Mouse (Mus musculus) liver, embryonic 14.5 days (tissue): Measurements from ENCODE around the gene Med15. TPM values are rescaled to one million over a fixed set of nuclear protein-coding genes. Genes with fewer than 3 reads are reported as not detected.
A peak's percentile ranks its signal among the peaks of the same experiment; 100 is the strongest.
"Not testable (repeated sequence)": the region's sequence is repeated elsewhere in the genome, so short reads cannot be mapped to it uniquely, and the experiment has no call there.

Source experiments
- ATAC-seq: fragments of 200-750 bp; cut with Nextera tagmentation; 2 replicates; pipeline ENCODE4 v1.8.0; 2017; ENCODE audit warnings: moderate number of reproducible peaks, mild to moderate bottlenecking, moderate library complexity; ENCODE audit not compliant: insufficient read depth
- DNase-seq, 3 experiments: peaks; one replicate each; pipeline ENCODE4 v3.0.0-alpha.2; 2012 to 2013; ENCODE audit warnings: low read depth in 3 of 3, low spot score in 3 of 3
- H3K27ac ChIP-seq: fragments of 300-500 bp; sonication (generic); 2 replicates; pipeline ENCODE4 v1.5.1; 2014; ENCODE audit warnings: moderate library complexity, mild to moderate bottlenecking, control low read depth, inconsistent platforms
- H3K27me3 ChIP-seq: fragments of 300-500 bp; sonication (generic); 2 replicates; pipeline ENCODE4 v1.6.1; 2014; ENCODE audit warnings: mild to moderate bottlenecking, low read length, moderate library complexity; ENCODE audit not compliant: control insufficient read depth, insufficient read depth
- H3K36me3 ChIP-seq: fragments of 300-500 bp; sonication (generic); replicated peaks from 2 replicates; pipeline ENCODE4 v1.6.1; 2014; ENCODE audit warnings: low read depth; ENCODE audit not compliant: control insufficient read depth, insufficient read depth
- H3K4me1 ChIP-seq, 2 experiments: fragments of 200-500 bp in 1 of 2; fragments of 300-500 bp in 1 of 2; sonication (generic) in 1 of 2; replicated peaks; 2 replicates each; pipeline ENCODE4 v1.6.1; 2012 to 2014; ENCODE audit warnings: antibody characterized with exemption in 1 of 2, inconsistent platforms in 1 of 2, low read length in 1 of 2; ENCODE audit not compliant: control insufficient read depth in 2 of 2, insufficient read depth in 2 of 2
- H3K4me2 ChIP-seq: fragments of 300-500 bp; sonication (generic); 2 replicates; pipeline ENCODE4 v1.6.1; 2014; ENCODE audit warnings: low read depth, mild to moderate bottlenecking, control low read depth, moderate library complexity
- H3K4me3 ChIP-seq, 2 experiments: fragments of 200-500 bp in 1 of 2; fragments of 300-500 bp in 1 of 2; sonication (generic) in 1 of 2; 2 replicates each; pipeline ENCODE4 v1.5.1; 2012 to 2014; ENCODE audit warnings: low read depth in 2 of 2, low read length in 2 of 2, mild to moderate bottlenecking in 2 of 2, control low read depth in 1 of 2, inconsistent platforms in 1 of 2, moderate library complexity in 1 of 2; ENCODE audit not compliant: insufficient read depth in 1 of 2
- H3K9ac ChIP-seq: fragments of 300-500 bp; sonication (generic); replicated peaks from 2 replicates; pipeline ENCODE4 v1.6.1; 2014; ENCODE audit warnings: mild to moderate bottlenecking, control low read depth, moderate library complexity
- H3K9me3 ChIP-seq: fragments of 300-500 bp; sonication (generic); 2 replicates; pipeline ENCODE4 v1.6.1; 2016; ENCODE audit warnings: low read length, mixed read lengths; ENCODE audit not compliant: control insufficient read depth
- CTCF ChIP-seq: IDR thresholded peaks from 2 replicates; pipeline ENCODE4 v1.5.1; 2016; ENCODE audit warnings: antibody characterized with exemption, low read depth, control low read depth
- EP300 ChIP-seq: IDR thresholded peaks from 2 replicates; pipeline ENCODE4 v1.6.1; 2016; ENCODE audit warnings: antibody characterized with exemption, low read depth
- WGBS: fragments of 180-500 bp; shearing (Covaris S2); extraction: QIAGEN DNeasy Blood & Tissue Kit; methylation state at CpG from one replicate; pipeline ENCODE4 v1.1.7; 2014; ENCODE audit not compliant: insufficient replicate concordance; 5-methylcytosine and 5-hydroxymethylcytosine counted together
- polyA plus RNA-seq, 2 experiments: library from polyadenylated mRNA; depleted of rRNA in 1 of 2; stranded (reverse) in 1 of 2; unstranded in 1 of 2; fragments of >200 nt; fragmentation: Nextera tagmentation in 1 of 2; extraction: Ambion mirVana in 1 of 2; gene quantifications; 2 replicates each; pipeline versions ENCODE4 v1.2.1 to v1.2.3; 2012 to 2014

The Med15 gene
- polyA plus RNA-seq, 2 experiments: 11.4 to 18.0 TPM

DNA sequence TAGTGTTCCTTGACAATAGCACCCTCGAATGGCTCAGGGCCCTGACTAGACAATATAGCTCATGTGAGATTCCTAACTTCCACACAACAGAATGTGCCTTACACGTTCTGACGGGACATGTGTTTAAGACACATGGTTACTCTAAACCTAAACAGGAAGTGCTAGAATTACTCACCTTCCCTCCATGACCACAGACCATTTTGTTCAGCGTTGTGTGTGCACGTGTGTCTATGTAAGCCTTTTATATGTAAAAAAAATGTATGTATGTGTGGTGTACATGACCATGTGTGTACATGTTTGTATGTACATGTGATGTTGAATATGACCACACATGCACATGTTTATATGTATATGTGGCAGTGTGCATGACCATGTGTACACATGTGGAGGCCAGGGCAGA lies 116.5 kb downstream of the Med15 start:
- DNase-seq (no peak), ATAC-seq (no peak)
- peaks cover 7 to 13% of the 10 kb centered on the region in 2 experiments for H3K4me1 ChIP-seq
- no peak overlapping the region for H3K9ac ChIP-seq
- TF ChIP-seq CTCF (no peak), EP300 (no peak)
- H3K27me3 ChIP-seq: no peaks in the 10 kb centered on the region
- H3K4me3 ChIP-seq: no peak overlapping the region
- no peak overlapping the region for H3K4me2 ChIP-seq
- H3K9me3 ChIP-seq: no peaks in the 10 kb centered on the region
- H3K36me3 ChIP-seq: no peaks in the 10 kb centered on the region
- no peak overlapping the region for H3K27ac ChIP-seq
- WGBS: 51% methylated on average over 5 of the region's 5 CpGs

DNA sequence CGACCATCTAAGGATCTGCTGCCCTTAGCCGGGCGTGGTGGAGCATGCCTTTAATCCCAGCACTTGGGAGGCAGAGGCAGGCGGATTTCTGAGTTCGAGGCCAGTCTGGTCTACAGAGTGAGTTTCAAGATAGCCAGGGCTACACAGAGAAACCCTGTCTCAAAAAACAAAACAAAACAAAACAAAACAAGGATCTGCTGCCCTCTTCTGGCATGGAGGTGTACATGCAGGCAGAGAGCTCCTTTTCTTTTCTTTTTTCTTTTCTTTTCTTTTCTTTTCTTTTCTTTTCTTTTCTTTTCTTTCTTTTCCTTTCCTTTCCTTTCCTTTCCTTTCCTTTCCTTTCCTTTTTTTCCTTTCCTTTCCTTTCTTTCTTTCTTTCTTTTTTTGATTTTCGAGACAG lies 118.0 kb downstream of the Med15 start:
- not testable (repeated sequence) for H3K4me1 ChIP-seq, H3K36me3 ChIP-seq, DNase-seq, H3K9ac ChIP-seq, H3K27me3 ChIP-seq, H3K27ac ChIP-seq, H3K4me2 ChIP-seq, H3K4me3 ChIP-seq, H3K9me3 ChIP-seq, ATAC-seq
- WGBS: 71% methylated on average over 6 of the region's 6 CpGs
- TF ChIP-seq CTCF: peak; percentile 68

DNA sequence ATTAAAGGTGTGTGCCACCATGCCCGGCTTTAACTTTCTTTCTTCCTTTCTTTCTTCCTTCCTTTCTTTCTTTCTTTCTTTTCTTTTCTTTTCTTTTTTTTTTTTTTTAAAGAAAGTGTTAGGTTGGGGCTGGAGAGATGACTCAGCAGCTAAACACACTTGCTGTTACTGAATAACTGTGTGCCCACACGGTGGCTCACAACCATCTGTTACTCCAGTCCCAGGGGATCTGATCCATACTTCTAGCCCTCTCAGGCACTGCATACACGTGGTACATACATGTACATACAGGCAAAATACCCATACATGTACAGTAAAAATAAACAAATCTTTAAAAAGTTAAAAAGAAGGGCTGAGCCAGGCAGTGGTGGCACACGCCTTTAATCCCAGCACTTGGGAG lies 121.3 kb downstream of the Med15 start:
- no peak overlapping the region for H3K27ac ChIP-seq
- 48% methylated on average over 4 of the region's 4 CpGs for WGBS
- H3K4me3 ChIP-seq: no peak overlapping the region
- no peaks in the 10 kb centered on the region for H3K36me3 ChIP-seq
- H3K9ac ChIP-seq: no peak overlapping the region
- TF ChIP-seq EP300: no peak
- TF ChIP-seq CTCF: no peak
- H3K9me3 ChIP-seq: no peaks in the 10 kb centered on the region
- ATAC-seq: no peak
- no peaks in the 10 kb centered on the region for H3K4me1 ChIP-seq
- no peak overlapping the region for H3K4me2 ChIP-seq
- no peaks in the 10 kb centered on the region for H3K27me3 ChIP-seq
- no peak for DNase-seq

DNA sequence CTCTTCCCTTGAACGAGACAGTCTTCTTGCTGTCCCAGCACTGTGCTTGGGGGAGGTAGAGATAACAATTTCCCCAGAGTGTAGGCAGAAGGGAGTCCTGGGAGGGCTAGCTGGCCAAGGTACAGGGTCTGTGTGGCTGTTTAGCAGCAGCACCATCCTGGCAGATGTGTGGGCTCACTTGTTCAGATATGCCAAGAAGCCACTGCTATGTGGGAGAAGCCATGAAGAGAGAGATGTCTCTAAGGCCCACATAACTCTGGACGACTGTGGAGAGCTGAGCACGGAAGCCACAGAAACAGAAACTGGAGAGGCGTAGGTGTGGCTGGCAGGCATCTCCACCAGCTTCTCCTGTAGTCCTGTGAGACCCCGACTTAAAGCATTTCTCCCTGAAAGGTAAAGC lies 127.0 kb downstream of the Med15 start:
- Histone ChIP-seq H3K4me2 (no peak overlapping the region), H3K9me3 (no peaks in the 10 kb centered on the region), H3K36me3 (no peaks in the 10 kb centered on the region), H3K27me3 (no peaks in the 10 kb centered on the region), H3K4me3 (no peak overlapping the region), H3K9ac (no peak overlapping the region), H3K4me1 (no peaks in the 10 kb centered on the region), H3K27ac (no peak overlapping the region)
- DNase-seq: no peak
- no peak for TF ChIP-seq EP300
- no peak for TF ChIP-seq CTCF
- no peak for ATAC-seq
- 68% methylated on average over 5 of the region's 5 CpGs for WGBS

DNA sequence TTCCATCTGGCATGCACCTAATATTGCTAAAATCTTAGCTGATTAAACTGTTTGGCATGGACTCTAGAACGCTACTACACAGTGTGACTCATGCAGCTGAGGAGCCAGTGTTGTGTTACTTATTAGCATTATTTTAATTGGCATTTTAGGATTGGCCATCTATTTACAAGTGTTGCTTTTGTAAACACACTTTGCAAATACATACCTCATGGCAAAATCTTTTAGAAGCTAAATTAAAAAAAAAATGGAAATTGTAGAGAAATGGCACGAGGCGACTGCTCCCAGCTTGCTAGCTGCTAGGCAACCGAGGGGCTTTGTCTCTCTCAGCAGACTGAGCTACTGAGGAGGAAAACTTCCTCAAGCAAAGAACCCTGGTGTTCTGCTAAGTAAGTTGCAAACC lies 127.8 kb downstream of the Med15 start:
- no peak for TF ChIP-seq CTCF
- TF ChIP-seq EP300: no peak
- Histone ChIP-seq H3K27ac (no peak overlapping the region), H3K9ac (no peak overlapping the region), H3K4me3 (no peak overlapping the region), H3K27me3 (no peaks in the 10 kb centered on the region), H3K4me2 (no peak overlapping the region), H3K36me3 (no peaks in the 10 kb centered on the region), H3K9me3 (no peaks in the 10 kb centered on the region), H3K4me1 (no peaks in the 10 kb centered on the region)
- DNase-seq (no peak), ATAC-seq (no peak)
- WGBS: 56% methylated on average over 4 of the region's 4 CpGs

Other genes with a start within 250 kb of the Med15 start
- gene Aifm3, start 243.3 kb downstream of the Med15 start, polyA plus RNA-seq (2012; rRNA removed): 0.67 and 1.3 TPM in 2 replicates
- gene Aifm3, start 243.3 kb downstream of the Med15 start, polyA plus RNA-seq (2014; fragmentation: Nextera tagmentation; extraction: Ambion mirVana): 0.53 and 0.99 TPM in 2 replicates
- gene Lztr1, start 224.2 kb downstream of the Med15 start, polyA plus RNA-seq (2012; rRNA removed): 32.0 and 32.5 TPM in 2 replicates
- gene Lztr1, start 224.2 kb downstream of the Med15 start, polyA plus RNA-seq (2014; fragmentation: Nextera tagmentation; extraction: Ambion mirVana): 15.5 and 17.2 TPM in 2 replicates
- 20.4 and 21.8 TPM in 2 replicates for gene Thap7, start 201.8 kb downstream of the Med15 start, polyA plus RNA-seq (2012; rRNA removed)
- 19.7 and 24.5 TPM in 2 replicates for gene Thap7, start 201.8 kb downstream of the Med15 start, polyA plus RNA-seq (2014; fragmentation: Nextera tagmentation; extraction: Ambion mirVana)
- 0.02 TPM in 1 of 2 replicates, not detected in the other for gene Lrrc74b, start 171.6 kb downstream of the Med15 start, polyA plus RNA-seq (2012; rRNA removed)
- gene Lrrc74b, start 171.6 kb downstream of the Med15 start, polyA plus RNA-seq (2014; fragmentation: Nextera tagmentation; extraction: Ambion mirVana): 0.06 TPM in 1 of 2 replicates, not detected in the other
- gene P2rx6, start 171.0 kb downstream of the Med15 start, polyA plus RNA-seq (2012; rRNA removed): 0.05 and 0.06 TPM in 2 replicates
- 0.13 TPM in 1 of 2 replicates, not detected in the other for gene P2rx6, start 171.0 kb downstream of the Med15 start, polyA plus RNA-seq (2014; fragmentation: Nextera tagmentation; extraction: Ambion mirVana)
- gene Slc7a4, start 149.7 kb downstream of the Med15 start, polyA plus RNA-seq (2012; rRNA removed): 1.1 and 2.0 TPM in 2 replicates
- 1.3 and 1.8 TPM in 2 replicates for gene Slc7a4, start 149.7 kb downstream of the Med15 start, polyA plus RNA-seq (2014; fragmentation: Nextera tagmentation; extraction: Ambion mirVana)
- 28.8 and 33.7 TPM in 2 replicates for gene Smpd4, start 113.5 kb downstream of the Med15 start, polyA plus RNA-seq (2012; rRNA removed)
- 18.8 and 21.7 TPM in 2 replicates for gene Smpd4, start 113.5 kb downstream of the Med15 start, polyA plus RNA-seq (2014; fragmentation: Nextera tagmentation; extraction: Ambion mirVana)
- gene Ccdc74a, start 86.4 kb downstream of the Med15 start, polyA plus RNA-seq (2012; rRNA removed): 1.6 and 2.5 TPM in 2 replicates
- 2.6 and 3.4 TPM in 2 replicates for gene Ccdc74a, start 86.4 kb downstream of the Med15 start, polyA plus RNA-seq (2014; fragmentation: Nextera tagmentation; extraction: Ambion mirVana)
- gene Klhl22, start 26.7 kb upstream of the Med15 start, polyA plus RNA-seq (2012; rRNA removed): 13.1 and 14.0 TPM in 2 replicates
- 10.8 and 11.6 TPM in 2 replicates for gene Klhl22, start 26.7 kb upstream of the Med15 start, polyA plus RNA-seq (2014; fragmentation: Nextera tagmentation; extraction: Ambion mirVana)
- gene Scarf2, start 64.4 kb upstream of the Med15 start, polyA plus RNA-seq (2012; rRNA removed): 3.4 and 4.3 TPM in 2 replicates
- 0.51 and 1.0 TPM in 2 replicates for gene Scarf2, start 64.4 kb upstream of the Med15 start, polyA plus RNA-seq (2014; fragmentation: Nextera tagmentation; extraction: Ambion mirVana)
- not detected in 2 replicates for gene B830017H08Rik, start 100.2 kb upstream of the Med15 start, polyA plus RNA-seq (2012; rRNA removed)
- gene B830017H08Rik, start 100.2 kb upstream of the Med15 start, polyA plus RNA-seq (2014; fragmentation: Nextera tagmentation; extraction: Ambion mirVana): not detected in 2 replicates
- gene Car15, start 105.5 kb upstream of the Med15 start, polyA plus RNA-seq (2012; rRNA removed): 1.3 and 1.6 TPM in 2 replicates
- gene Car15, start 105.5 kb upstream of the Med15 start, polyA plus RNA-seq (2014; fragmentation: Nextera tagmentation; extraction: Ambion mirVana): not detected in 2 replicates
- gene Gm20518, start 158.8 kb upstream of the Med15 start, polyA plus RNA-seq (2012; rRNA removed): 0.25 and 0.34 TPM in 2 replicates
- not detected in 2 replicates for gene Gm20518, start 158.8 kb upstream of the Med15 start, polyA plus RNA-seq (2014; fragmentation: Nextera tagmentation; extraction: Ambion mirVana)
- not detected in 2 replicates for gene Tssk1, start 161.3 kb upstream of the Med15 start, polyA plus RNA-seq (2012; rRNA removed)
- not detected in 2 replicates for gene Tssk1, start 161.3 kb upstream of the Med15 start, polyA plus RNA-seq (2014; fragmentation: Nextera tagmentation; extraction: Ambion mirVana)
- 14.2 and 16.3 TPM in 2 replicates for gene Dgcr2, start 165.7 kb upstream of the Med15 start, polyA plus RNA-seq (2012; rRNA removed)
- gene Dgcr2, start 165.7 kb upstream of the Med15 start, polyA plus RNA-seq (2014; fragmentation: Nextera tagmentation; extraction: Ambion mirVana): 13.2 and 15.5 TPM in 2 replicates
- not detected in 2 replicates for gene Tssk2, start 165.7 kb upstream of the Med15 start, polyA plus RNA-seq (2012; rRNA removed)
- gene Tssk2, start 165.7 kb upstream of the Med15 start, polyA plus RNA-seq (2014; fragmentation: Nextera tagmentation; extraction: Ambion mirVana): not detected in 2 replicates
- gene Ess2, start 178.5 kb upstream of the Med15 start, polyA plus RNA-seq (2012; rRNA removed): 6.3 and 7.5 TPM in 2 replicates
- gene Ess2, start 178.5 kb upstream of the Med15 start, polyA plus RNA-seq (2014; fragmentation: Nextera tagmentation; extraction: Ambion mirVana): 6.8 and 7.6 TPM in 2 replicates
- gene Gsc2, start 182.2 kb upstream of the Med15 start, polyA plus RNA-seq (2012; rRNA removed): not detected in 2 replicates
- not detected in 2 replicates for gene Gsc2, start 182.2 kb upstream of the Med15 start, polyA plus RNA-seq (2014; fragmentation: Nextera tagmentation; extraction: Ambion mirVana)
- 33.4 and 41.7 TPM in 2 replicates for gene Slc25a1, start 195.3 kb upstream of the Med15 start, polyA plus RNA-seq (2012; rRNA removed)
- gene Slc25a1, start 195.3 kb upstream of the Med15 start, polyA plus RNA-seq (2014; fragmentation: Nextera tagmentation; extraction: Ambion mirVana): 50.6 and 57.2 TPM in 2 replicates
- 0.13 and 0.38 TPM in 2 replicates for gene Vpreb2, start 247.5 kb upstream of the Med15 start, polyA plus RNA-seq (2012; rRNA removed)
- 0.66 and 0.88 TPM in 2 replicates for gene Vpreb2, start 247.5 kb upstream of the Med15 start, polyA plus RNA-seq (2014; fragmentation: Nextera tagmentation; extraction: Ambion mirVana)